Mouse (Mus musculus): ENCODE measurements around the gene Epgn.

DNA sequence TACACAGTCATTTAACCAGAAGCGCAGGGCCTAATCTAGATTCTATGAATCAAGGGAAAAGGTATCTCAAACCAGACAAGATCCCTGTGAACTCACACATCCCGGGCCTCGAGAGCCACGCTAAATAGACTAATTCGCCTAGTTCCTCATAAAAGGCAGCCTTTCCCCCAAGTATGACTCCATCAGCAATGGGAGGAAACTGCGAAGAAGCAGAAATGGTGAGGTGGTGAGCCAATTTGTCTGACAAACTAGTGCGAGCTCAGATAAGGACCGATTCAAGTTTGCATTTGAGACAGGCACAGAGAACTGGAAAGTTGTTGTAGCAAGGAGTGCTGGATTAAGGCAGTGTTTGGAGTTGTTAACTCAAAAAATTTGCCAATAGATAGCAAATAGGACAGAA is 46.4 kb downstream of the Epgn start:
- TF ChIP-seq CTCF (conservative IDR thresholded peaks at IDR 0.05; ENCODE audit: insufficient read depth, insufficient read length, low read depth, low read length) (no peak), POLR2A (IDR thresholded peaks at IDR 0.05; ENCODE audit: low read depth, low read length) (no peak)

Data from kidney, adult 2 months (tissue).